Mouse (Mus musculus): ENCODE measurements at regions not wholly inside any gene's neighbourhood (a gene's known extent, or its start where the extent isn't known, plus 50 kb on each side); places are given as distances from the start of the nearest gene placed in this dataset.

DNA sequence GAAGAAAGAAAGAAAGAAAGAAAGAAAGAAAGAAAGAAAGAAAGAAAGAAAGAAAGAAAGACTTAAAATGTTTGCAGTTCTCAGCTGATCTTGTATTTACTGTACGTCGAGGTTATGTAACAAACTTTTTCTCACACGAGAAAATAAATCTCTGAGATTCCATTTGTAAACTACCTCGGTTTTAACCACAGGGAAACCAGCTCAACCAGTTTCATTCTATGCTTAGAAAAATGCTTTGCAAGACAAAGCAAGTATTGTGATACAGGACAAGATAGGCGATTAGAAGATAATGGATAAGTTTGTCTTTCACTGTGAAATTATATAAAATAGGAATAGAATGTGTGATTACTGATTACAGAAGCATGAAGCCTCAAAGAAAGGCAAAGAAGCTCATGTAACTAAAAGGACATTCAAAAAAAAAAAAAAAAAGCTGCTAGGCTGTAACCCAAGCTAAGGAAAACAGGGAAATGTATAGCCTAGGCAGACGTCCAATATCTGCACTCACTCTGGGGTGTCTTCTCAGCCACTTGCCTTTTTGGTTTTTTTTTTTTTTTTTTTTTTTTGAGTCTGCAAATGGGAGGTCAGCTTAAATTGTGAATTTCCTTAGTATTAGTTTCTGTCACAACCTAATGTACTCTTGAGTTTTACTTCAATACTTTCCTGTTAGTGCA is 368.3 kb downstream of the Efnb2 start:
- DNase-seq (ENCODE audit: low read depth, low spot score), result peak; percentile 12

DNA sequence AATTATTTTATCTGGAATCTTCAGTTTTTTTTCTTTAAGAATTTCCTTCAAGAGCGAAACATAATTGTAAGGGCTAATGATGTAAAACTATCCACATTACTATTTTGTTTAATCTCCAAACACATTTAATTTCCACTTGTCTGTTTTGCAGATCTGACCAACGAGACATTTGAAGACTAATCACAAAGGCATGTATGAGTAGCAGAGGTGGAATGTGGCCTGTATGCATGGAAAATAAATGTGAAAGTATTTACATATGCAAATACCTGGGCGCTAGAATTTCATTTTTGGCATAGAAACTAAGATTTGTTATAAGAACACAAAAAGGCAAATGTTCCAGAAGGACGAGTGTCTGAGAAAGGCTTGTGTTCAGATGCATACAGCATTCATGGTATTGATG is 375.2 kb downstream of the Efnb2 start:
- no peak for DNase-seq (ENCODE audit: low read depth, low spot score)

- no peak for DNase-seq (ENCODE audit: low read depth, low spot score)
Measured at GRCm38 (mm10) chr8:8274987-8275386, 386.1 kb downstream of the Efnb2 start.

DNA sequence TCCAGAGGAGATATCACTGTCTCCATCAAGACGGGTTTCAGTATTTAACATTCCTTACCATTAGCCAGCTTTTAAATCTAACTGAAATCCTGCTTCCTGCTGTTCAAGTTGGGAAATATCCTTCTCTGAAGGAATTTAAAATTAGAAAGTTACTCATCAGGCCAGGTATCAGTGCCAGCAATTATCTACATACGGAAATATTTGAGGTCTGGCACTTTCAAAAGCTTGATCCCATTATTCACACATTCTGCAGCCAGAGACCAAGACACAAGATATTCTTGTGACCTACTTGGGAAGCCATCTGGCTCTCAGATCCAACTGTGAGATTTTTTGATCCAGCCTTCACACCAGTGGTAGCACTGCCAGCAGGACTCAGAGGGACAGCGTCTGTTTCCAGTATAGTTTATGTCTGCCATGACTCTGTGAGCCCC is 386.8 kb downstream of the Efnb2 start:
- DNase-seq (ENCODE audit: low read depth, low spot score), result no peak

DNA sequence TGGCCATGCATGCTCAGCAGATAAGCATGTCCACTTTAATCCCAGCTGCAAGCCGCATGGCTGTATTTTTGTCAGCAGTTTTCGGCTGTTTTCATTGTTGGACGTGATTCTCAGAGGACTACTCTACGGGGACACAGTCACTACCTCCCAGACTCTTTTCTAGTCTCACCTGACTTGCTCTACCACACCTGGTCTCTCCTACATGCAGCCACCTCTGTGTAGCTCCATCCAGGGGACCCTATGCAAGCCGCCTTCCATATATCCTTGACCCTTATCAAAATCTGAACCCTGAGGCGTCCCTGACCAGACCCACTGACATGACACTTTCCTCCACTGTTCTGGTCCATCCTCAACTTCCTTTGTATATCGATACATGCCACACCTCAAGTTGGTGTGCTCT is 402.2 kb downstream of the Efnb2 start:
- no peak for DNase-seq (ENCODE audit: low read depth, low spot score)

GRCm38 (mm10) chr8:8258231-8258638 is 402.8 kb downstream of the Efnb2 start:
- peak; percentile 64 for DNase-seq (ENCODE audit: low read depth, low spot score)

- no peak for DNase-seq (ENCODE audit: low read depth, low spot score)
Measured at GRCm38 (mm10) chr8:8256327-8256726, 404.7 kb downstream of the Efnb2 start.

DNA sequence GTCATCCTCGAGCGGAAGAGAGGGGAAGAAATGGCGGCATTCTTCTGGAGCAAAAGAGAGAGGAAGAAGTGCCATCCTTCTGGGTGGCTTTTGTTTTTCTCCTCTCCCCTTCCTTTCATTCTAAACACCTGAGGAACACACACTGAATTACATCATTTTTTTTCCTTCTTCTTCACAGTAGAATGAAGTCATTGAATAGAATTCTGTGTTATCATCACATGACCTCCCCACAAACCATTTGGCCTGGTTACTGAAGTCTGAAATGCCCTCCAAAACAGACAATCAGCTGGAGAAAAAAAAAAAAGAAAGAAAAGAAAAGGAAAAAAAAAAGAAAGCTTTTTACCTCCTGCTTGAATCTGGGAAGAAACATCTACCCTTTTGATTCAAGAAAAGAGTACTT is 406.6 kb downstream of the Efnb2 start:
- DNase-seq (ENCODE audit: low read depth, low spot score), result no peak

DNA sequence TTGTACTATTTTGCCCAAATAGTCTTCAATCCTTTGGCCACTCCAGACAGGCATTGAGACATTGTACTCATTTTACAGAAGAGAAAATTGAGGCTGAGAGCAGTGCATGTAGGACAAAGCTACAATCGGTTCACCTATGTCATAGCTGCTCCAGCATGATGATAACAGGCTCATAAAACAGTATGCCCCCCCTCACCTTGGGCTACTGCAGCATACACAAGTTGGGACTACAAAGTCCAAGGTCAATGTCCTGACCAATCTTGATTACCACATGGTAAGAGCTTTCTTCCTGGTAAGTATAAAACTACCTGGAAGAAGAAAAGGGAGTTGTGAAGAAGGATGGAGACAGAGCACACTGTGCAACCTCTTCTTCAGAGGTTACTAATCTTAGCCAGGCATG is 416.4 kb downstream of the Efnb2 start:
- DNase-seq (ENCODE audit: low read depth, low spot score), result no peak

DNA sequence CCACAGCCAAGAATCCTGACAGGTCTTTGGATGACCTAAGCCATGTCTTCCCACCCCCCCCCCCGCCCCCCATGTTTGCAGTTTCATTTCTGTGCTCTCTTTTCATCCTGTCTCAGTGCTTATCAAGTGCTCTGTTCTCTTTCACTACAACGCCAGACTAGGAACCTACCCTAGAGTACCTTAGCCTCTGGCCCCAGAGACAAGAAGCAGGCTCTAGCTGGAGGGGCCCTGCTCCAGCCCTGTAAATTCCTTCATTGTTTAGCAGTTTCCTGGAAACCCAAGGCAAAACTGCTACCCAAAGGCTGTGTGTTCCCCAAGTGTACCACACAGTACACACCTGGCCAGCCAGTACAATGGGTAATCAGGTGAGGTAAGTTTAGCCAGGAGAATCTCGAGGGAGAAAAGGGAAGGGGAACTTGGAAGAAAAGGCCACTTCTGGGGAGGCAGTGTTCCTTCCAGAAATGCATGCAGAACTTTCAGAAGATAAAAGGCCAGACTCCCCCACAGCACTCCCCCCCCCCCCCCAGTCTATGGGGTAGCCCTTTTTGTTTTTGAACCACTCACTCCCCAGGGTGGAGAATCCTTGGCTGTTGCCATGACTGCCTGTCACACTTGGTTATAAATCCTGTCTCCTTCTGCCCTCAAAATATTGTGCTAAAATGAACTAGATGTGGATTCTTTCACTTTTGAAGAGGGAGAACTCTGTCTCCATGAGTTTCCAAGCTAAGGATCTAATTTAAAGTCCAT is 419.1 kb downstream of the Efnb2 start:
- DNase-seq (ENCODE audit: low read depth, low spot score), result no peak

DNA sequence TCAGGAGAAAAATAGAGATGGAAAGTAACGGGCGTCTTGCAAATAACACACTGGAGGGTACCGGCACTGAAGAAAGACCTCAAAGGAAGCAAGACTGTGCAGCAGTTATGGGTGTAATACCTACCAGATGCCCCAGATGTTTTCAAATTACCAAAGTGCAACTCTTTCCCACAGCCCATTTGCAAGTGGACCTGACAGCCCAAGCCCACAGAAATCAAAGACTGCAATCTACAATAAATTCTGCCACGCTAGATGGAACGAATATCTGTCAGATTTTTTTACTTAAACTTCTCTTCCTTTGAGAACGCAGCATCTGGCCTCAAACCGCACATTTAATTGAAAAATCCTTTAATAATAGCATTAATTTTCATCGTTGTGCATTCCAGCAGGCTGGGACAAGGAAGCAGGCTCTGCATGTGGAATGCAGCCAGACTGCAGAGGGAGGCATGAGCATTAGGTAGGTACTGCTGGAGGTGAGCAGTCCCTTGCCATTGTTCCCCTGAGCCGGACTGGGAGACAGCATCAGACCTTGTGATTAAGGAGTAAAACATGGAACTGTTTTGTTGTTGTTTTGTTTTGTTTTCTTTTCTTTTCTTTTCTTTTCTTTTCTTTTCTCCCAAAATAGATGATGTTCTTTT is 419.9 kb downstream of the Efnb2 start:
- no peak for DNase-seq (ENCODE audit: low read depth, low spot score)

- no peak for DNase-seq (ENCODE audit: low read depth, low spot score)
Measured at GRCm38 (mm10) chr8:8239489-8239888, 421.6 kb downstream of the Efnb2 start.

DNA sequence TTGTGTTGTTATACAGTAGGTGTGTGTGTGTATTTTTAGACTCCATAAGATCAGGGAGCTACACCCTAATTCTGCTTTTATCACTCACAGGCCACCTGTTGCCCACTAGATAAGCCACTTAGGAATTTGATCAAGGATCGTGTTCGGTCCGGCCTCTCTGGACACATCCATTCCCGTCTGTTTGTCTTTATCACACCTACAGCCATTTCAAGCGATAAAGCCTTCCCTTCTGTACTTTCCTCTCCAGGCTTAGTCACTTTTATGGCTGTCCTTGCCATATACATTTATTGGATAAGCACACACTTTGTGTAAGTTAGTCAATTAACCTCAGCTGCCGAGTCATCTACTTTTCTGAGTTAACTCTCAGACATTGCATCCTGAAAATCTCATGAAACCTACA is 423.0 kb downstream of the Efnb2 start:
- no peak for DNase-seq (ENCODE audit: low read depth, low spot score)

DNA sequence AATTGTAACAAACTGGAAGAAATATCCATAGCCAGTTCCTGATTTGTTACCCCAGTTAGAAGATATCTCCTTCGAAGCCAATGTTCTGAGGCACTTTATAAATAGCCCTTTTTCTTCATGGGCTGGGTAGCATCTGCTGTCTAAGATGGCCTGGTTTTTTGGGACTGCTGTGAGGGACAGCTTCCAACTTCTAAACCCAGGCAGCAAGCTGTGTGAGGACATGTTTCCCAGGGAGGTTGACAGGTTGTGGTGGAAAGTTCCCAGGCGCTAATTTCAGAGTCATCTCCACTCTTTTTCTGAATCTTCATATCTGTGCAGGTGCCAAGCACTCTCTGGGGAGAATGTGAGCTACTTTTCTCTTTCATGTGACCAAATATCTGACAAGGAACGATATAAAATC is 427.4 kb downstream of the Efnb2 start:
- DNase-seq (ENCODE audit: low read depth, low spot score), result no peak

DNA sequence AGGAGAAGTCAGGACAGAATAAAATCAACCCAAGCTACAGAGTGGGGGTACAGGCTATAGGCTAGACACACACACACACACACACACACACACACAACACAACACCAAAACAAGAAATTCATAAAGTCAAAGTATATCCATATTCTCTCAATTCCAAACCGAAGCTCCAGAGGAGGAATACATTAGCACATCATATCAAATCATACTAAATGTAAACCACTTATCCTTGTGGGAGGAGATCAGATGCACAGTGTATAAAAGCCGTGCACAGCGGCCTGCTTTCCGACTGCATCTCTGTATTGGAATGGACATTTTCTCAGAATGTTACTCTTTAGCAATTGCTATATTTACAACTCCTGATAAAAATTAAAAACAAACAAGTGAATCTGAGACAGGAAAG is 427.9 kb downstream of the Efnb2 start:
- DNase-seq (ENCODE audit: low read depth, low spot score), result no peak

DNA sequence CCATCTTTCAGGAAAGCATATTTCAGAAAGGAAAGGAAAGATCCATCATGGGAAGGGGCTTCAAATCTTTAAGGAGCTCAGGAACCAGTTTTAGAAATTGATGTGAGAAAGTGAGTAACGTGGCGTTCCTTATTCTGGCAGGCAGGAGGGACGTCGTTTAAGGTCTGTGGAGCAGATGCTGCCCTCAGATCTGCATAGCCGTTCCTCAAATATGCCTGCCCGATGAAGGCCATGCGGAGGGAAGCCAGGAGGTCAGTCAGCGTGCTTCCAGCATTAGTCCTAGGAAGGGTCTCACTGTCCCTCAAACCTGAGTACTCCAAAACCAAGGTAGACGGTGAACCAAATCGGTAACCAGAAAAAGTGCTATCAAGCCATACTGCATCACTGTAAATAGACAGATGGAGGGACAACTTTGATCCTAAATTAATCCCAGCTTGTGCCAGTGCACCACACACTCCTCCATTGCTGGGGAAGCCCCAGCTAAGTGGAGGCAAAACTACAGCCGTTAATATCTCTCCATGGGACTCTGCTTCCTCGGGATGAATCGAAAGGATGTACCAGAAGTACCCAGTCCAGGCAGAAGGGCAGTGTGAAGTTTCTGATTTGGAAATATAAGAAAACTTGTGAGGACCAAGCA is 428.9 kb downstream of the Efnb2 start:
- DNase-seq (ENCODE audit: low read depth, low spot score), result no peak

DNA sequence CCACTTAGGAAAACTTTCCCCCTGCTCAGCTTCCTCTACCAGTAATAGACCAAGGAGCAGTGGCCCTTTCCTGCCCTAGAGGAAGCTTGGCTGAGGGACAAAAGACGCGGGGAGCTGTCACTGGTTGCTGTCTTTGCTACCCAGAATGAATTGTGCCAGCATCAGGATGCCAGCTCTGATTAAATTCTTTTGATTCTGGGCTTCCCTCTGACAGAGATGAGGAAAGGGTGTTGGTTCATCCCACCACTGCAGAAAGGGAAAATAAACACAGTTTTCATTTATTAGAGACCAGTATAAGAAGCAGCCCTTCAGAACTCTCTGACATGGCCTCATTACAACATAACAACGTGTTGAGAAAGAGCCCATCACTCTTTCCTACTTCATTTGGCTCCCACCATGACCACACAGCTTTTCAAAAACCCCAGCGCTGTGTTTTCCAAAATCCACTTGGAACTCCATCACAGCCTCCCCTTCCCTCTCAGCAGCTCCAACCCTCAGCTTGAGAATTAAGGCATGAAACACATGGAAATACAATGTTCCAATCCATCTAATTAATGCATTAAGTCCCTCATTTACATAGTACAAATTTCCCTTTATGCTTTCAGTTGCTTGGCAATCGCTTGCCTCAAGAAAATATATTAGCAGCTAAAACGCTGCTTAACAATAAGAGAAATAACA is 429.6 kb downstream of the Efnb2 start:
- DNase-seq (ENCODE audit: low read depth, low spot score), result no peak

DNA sequence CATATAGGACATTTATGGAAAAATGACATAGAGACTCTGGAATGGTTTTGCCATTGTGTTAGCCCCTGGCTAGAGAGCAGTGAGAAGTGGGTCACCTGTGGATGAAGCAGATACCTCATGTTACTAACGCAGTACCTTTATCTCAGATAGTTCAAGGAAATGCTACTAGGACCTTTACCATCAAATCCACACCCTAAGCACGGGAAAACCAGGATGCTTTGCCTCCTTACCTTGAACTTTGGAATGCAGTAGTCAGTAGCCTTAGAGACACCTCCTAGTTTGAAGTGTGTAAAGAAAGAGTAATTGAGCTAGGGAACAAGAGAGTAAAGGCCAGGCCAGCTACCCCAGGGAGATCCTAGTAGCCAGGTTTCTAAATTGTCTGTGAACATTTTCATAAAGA is 435.0 kb downstream of the Efnb2 start:
- DNase-seq (ENCODE audit: low read depth, low spot score), result no peak

GRCm38 (mm10) chr8:8225175-8225830 is 435.7 kb downstream of the Efnb2 start:
- DNase-seq (ENCODE audit: low read depth, low spot score), result peak; percentile 11

- no peak for DNase-seq (ENCODE audit: low read depth, low spot score)
Measured at GRCm38 (mm10) chr8:8220395-8221031, 440.5 kb downstream of the Efnb2 start.
